Mouse (Mus musculus): ENCODE results near the gene Sh2b1.
A peak's percentile ranks its signal among the peaks of the same experiment; 100 is the strongest.

DNA sequence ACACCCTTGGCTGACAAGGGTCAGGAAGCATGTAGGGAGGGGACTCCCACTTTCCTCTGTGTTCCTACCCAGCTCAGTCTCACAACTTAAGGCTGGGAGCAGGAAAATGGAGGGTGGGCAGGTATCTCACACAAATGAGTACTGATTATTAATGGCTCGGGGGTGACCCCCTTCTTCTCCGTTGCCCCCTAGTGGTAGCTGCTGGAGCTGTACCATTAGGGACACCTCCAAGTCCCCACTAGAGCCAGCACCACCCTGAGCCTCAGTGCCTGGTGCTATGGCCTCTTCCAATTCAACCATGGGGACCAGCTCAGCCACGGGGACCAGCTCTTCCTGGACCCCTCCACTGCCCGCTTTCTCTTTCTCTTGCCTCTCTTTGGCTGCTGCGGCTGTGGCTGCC, 8.0 kb downstream of the Sh2b1 start:
- peak; percentile 65 for TF ChIP-seq CTCF (IDR thresholded peaks at IDR 0.05; ENCODE audit: low read depth, low read length)
- TF ChIP-seq POLR2A (IDR thresholded peaks at IDR 0.05; ENCODE audit: borderline replicate concordance, low read depth, low read length): no peak
